Mouse (Mus musculus): ENCODE data around the gene Perm1.

The Perm1 gene

GRCm38 (mm10) chr4:156202462-156202893, 13.2 kb upstream of the Perm1 start:
- no peak for DNase-seq

DNA sequence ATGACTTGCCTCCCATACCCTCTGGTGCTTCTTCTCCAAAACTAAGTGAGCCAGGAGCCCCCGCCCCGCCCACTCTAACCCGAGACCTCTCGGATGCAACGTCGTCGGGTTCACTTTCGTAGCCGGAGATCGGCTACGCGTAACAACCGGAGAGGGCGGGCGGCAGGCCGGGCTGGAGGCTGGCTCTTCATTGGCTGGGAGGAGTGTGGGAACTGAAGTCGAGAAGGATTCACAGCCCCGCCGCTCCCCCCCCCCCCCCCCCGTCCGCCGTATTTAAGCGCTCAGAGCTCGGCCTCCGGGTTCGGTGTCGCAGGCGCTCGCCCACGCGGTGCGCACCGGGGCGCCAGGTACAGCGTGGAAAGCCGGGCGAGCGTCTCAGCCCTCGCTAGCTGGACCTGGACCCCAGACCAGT, 12.7 kb upstream of the Perm1 start, which contains the start of gene AW011738:
TSS of gene AW011738 (plus strand) at position 304 of the 412 bp plus-strand sequence.
- DNase-seq: peak; percentile 68

DNA sequence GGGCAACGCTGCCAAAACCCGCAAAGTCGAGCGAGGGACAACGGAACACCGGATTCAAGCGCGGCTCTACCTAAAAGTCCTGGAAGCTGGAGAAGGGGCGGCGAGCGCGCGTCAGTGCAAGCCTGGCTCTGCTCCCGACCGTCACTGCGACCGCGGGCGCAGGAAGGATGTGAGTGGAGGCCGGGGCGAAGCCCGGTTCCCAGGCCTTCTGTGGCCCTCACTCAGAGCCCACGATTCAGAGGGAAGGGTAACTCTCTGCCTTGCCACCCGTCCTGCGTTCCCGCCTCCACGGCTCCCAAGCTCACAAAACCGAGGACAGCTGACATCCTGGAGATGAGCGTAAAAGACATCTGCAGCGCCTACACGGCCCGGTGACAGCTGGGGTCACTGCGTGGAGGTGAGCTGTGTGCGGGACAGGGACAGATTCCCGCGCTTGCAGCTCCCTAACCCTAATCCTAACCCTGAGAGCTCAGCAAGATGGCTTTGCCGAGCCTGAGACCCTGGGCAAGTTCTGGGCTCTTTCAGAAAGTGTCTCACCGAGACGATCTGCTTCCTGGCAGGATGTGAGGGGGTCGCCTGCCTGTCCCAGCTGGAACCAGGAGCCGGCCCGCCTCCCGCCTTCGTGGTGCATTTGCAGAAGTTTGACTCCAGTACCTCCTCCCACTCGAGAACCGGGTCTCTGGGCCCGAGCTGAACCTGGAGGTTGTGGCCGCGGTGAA, 12.1 kb upstream of the Perm1 start:
- no peak for DNase-seq

DNA sequence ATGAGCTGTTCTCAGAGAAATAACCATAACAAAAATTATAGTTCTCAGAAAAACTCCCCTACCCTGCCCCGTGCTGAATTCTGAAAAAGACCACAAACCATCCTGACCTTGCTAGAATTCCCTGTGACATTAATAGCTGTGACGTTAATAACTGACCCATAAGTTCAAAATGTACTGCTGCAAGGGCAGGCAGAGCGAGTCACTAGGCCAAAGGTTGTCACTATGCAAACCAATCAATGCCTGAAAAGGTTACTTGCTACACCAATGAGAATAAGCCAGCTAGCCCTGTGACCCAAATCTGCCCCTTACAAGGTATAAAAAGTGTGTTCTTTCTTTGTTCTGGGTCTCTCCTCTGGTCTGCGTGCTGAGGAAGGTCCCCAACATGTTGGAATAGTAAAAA, 6.8 kb upstream of the Perm1 start:
- DNase-seq: no peak

DNA sequence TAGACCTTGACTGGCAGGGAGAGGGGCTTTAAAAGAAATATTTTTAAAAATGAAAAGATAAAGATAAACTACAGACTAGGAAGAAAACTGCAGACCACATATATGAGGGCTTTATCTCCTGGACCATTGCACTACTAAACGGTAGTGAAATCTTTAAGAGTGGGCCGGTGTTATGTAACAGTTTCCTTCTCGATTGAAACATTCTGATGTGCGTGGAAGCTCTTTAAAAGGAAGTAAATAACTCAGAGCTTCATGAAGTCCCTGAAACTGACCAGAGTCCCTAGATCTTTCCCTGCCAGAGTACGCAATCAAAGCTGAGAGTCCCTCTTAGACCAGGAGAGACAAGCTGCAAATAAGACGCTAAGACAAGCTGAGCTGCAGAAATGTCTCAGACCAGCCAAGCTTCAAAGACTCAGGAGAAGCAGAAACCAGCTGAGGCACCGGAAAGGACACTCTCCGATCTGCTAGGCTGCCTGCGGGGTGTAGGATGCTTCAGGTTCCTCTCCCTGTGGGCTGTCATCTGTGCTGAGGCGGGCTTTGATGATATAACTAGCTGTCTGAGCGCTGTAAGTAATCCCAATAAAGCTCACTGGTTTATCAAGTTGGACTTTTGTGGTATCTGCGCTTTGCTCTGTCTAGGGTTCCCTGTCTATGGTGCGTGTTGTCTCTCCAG, 5.6 kb upstream of the Perm1 start:
- DNase-seq: no peak

- DNase-seq: no peak
These were observed 2.5 kb upstream of the Perm1 start for GRCm38 (mm10) chr4:156213134-156213533.

DNA sequence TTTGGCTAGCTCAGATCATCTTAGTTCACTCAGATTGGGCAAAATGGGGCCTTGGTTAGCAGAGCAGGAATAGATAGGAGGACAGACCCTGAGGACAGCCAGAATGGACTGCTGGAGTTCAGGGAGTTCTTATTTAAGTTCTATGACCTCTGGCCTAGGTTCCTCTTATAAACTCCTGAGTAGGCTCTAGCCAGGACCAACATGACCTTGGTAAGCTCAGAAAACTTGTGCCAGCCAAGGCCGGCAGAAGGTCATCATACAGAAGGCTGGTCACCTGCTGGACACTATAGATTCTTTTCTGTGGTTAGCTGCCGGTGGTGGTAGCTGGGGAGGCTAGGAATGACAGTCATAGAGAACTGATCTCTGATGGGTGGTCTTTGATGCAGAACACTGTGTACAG, 528 bp downstream of the Perm1 start:
- no peak for DNase-seq

GRCm38 (mm10) chr4:156217022-156217669, 1.5 kb downstream of the Perm1 start:
- no peak for DNase-seq

DNA sequence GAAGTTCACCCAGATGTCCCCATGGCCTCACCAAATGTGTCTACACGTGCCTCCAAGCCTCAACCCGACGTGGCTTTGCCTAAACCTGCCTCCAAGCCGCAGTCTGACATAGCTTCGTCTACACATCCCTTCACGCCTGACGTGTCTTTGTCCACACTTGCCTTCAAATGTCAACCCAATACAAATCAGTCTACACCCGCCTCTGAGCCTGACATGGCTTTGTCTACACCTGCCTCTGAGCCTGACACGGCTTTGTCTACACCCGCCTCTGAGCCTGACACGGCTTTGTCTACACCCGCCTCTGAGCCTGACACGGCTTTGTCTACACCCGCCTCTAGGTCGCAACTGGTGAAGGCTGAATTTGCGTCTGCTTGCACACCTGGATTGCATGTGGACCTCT, 2.2 kb downstream of the Perm1 start:
- DNase-seq: no peak

GRCm38 (mm10) chr4:156219936-156220335, 4.3 kb downstream of the Perm1 start:
- no peak for DNase-seq

DNA sequence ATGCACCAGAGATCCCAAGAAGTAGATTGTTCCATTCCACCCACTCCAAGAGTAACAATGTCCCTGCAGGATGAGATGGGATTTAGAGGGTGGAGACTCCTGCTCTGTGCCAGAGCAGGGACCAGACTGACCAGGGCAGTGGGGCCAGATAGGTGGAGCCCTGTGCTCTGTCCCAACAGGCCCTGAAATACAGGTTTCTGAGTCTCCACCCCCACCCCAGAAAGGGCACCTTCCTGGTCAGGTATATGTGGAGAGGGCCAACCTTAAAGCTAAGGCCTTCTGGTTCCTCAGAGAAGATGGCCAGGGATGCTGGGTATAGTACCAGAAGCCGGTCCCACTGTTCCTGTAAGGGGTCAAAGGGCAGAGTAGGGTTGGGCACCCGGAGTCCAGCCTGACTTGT, 8.6 kb downstream of the Perm1 start:
- no peak for DNase-seq

DNA sequence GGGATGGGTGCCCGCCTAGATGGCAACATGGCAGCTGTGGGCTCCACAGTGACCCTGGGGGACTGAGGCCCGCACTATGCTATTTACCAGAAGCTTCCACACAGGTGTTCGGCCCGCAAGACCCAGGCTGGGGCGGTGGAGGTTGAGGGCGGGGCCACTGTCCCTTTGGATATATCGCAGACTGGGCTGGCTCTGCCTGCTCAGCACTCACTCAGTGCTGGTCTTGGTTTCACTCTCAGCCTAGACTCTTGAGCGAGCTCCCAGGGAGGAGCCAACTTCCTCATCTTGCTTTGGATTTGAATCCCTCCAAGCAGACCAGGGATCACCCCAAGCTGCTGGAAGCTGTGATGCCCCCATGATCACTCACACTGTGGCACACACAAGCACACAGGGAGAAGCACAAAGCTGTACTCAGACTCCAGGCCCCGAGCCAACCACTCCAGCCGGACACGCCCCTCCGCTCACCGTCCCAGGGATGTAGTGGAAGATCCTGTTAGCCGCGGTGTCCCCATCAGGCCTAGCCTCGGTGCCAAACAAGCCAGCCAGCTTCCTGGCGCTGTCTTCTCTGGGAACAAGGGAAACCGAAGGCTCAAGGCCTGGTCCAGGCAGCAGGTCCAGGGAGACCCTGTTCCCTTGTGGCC, 12.2 kb downstream of the Perm1 start:
- DNase-seq: no peak

- no peak for DNase-seq
These were observed 12.8 kb downstream of the Perm1 start for GRCm38 (mm10) chr4:156228393-156229024.

- no peak for DNase-seq
These were observed 18.4 kb downstream of the Perm1 start for GRCm38 (mm10) chr4:156234021-156234501.

- peak; percentile 73 for DNase-seq
These were observed 19.1 kb downstream of the Perm1 start, which contains the start of gene Plekhn1 for GRCm38 (mm10) chr4:156234701-156235213. Plekhn1 (minus strand) TSS chr4:156234857.

- DNase-seq: no peak
These were observed 19.7 kb downstream of the Perm1 start for GRCm38 (mm10) chr4:156235360-156235770.

DNA sequence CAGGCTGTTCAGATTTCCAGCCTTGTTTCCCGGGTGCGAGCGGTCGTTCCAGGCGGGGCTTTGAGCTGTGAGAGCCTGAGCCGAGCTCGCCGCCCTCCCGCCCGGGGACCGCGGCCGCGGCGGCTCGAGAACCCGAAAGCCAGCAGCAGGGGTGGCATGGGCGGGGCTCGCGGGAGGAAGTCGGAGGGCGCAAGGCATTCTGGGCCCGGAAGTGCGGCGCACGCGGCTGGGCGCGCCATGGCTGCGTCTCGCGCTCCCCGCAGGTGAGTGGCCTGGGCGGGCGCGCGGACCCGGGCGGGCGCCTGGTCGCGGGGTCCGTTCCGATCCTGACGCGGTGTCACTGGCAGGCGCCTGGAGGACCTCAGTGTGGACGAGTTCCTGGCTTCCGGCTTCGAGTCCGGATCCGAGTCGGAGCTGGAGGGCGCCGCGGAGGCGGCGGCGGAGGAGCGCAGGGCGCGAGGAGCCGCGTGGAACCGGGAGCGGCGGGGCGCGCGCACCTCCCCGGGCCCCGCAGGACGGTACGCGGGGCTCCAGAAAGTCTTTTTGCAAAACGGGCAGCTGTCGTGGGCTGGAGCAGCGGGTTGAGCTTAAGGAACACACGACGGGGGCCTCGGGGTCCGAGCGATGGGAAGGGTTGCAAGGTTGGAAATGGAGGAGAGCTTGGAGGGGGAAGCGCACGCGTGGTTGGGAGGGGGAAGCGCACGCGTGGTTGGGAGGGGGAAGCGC, 20.3 kb downstream of the Perm1 start, which contains the start of gene Noc2l:
TSS of gene Noc2l (plus strand) at position 203 of the 726 bp plus-strand sequence.
- peak; percentile 86 for DNase-seq

- no peak for DNase-seq
These were observed 21.2 kb downstream of the Perm1 start for GRCm38 (mm10) chr4:156236651-156237447.

GRCm38 (mm10) chr4:156249567-156249966, 33.9 kb downstream of the Perm1 start:
- DNase-seq: no peak

DNA sequence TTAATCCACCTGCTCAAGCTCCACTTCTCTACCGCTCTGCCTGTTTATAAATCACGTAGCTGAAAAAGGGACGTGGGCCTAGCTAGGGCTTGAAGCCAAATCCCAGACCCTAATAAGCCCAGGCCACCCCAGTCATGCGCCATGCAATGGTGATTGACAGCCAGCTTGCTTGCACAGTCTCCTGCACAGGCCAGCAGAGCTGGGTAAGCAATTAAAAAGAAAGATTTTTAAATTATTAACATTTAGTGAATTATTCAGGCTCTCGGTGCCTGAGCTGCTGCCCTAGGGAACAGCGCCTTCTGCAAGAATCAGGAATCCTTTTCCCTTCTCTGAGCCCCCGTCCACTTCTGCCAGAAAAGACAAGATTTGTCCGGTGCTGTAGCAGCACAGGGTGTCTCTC, 35.4 kb downstream of the Perm1 start:
- DNase-seq: no peak

- no peak for DNase-seq
These were observed 36.5 kb downstream of the Perm1 start for GRCm38 (mm10) chr4:156252140-156252539.
